Mouse (Mus musculus): ENCODE results near the gene Vps33b. TPM values are rescaled to one million over a fixed set of nuclear protein-coding genes. Genes with fewer than 3 reads are reported as not detected.

Vps33b gene
- polyA plus RNA-seq, 1 experiment from 2014 or later, result 27.3 TPM

- Histone ChIP-seq H3K4me1 (ENCODE audit: control insufficient read depth, insufficient read depth, low read length) (peaks cover 9% of the 10 kb centered on the region), H3K36me3 (ENCODE audit: control insufficient read depth, insufficient read depth, low read length) (peaks cover 15% of the 10 kb centered on the region), H3K27ac (ENCODE audit: low read length) (peak within 1 kb of the TSS; percentile 77), H3K4me2 (ENCODE audit: low read length) (peak within 1 kb of the TSS; percentile 72), H3K9ac (ENCODE audit: low read depth, low read length) (peak within 1 kb of the TSS; percentile 85), H3K27me3 (ENCODE audit: control insufficient read depth, insufficient read depth, low read depth, low read length) (peaks cover 27% of the 10 kb centered on the region), H3K9me3 (replicated peaks; ENCODE audit: control insufficient read depth, low read length, poor library complexity, severe bottlenecking) (no peaks in the 10 kb centered on the region), H3K4me3 (ENCODE audit: low read depth, low read length) (peak within 1 kb of the TSS; percentile 71)
- WGBS, result 26% methylated on average over 40 of the region's 40 CpGs
- peak; percentile 94 for ATAC-seq
These were observed 8.7 kb upstream of the Vps33b start, which contains the start of gene Ngrn for GRCm38 (mm10) chr7:80260625-80261371. Gene Ngrn, plus strand, starts transcription at chr7:80261215.

GRCm38 (mm10) chr7:80261372-80261990 is 8.0 kb upstream of the Vps33b start:
- Histone ChIP-seq H3K4me1 (ENCODE audit: control insufficient read depth, insufficient read depth, low read length) (peaks cover 9% of the 10 kb centered on the region), H3K9me3 (replicated peaks; ENCODE audit: control insufficient read depth, low read length, poor library complexity, severe bottlenecking) (no peaks in the 10 kb centered on the region), H3K27ac (ENCODE audit: low read length) (peak overlapping the region; percentile 77), H3K9ac (ENCODE audit: low read depth, low read length) (peak overlapping the region; percentile 85), H3K4me2 (ENCODE audit: low read length) (peak overlapping the region; percentile 72), H3K4me3 (ENCODE audit: low read depth, low read length) (peak overlapping the region; percentile 71), H3K27me3 (ENCODE audit: control insufficient read depth, insufficient read depth, low read depth, low read length) (peaks cover 27% of the 10 kb centered on the region), H3K36me3 (ENCODE audit: control insufficient read depth, insufficient read depth, low read length) (peaks cover 22% of the 10 kb centered on the region)
- WGBS, result under 1% methylated on average over 31 of the region's 32 CpGs
- ATAC-seq, result peak; percentile 73

GRCm38 (mm10) chr7:80264606-80265005 is 4.8 kb upstream of the Vps33b start:
- no peak overlapping the region for H3K4me3 ChIP-seq (ENCODE audit: low read depth, low read length)
- peaks cover 16% of the 10 kb centered on the region for H3K4me1 ChIP-seq (ENCODE audit: control insufficient read depth, insufficient read depth, low read length)
- H3K27me3 ChIP-seq (ENCODE audit: control insufficient read depth, insufficient read depth, low read depth, low read length), result peaks cover 3% of the 10 kb centered on the region; the same call in 1 of the 2 replicates
- H3K27ac ChIP-seq (ENCODE audit: low read length), result no peak overlapping the region
- H3K9me3 ChIP-seq (replicated peaks; ENCODE audit: control insufficient read depth, low read length, poor library complexity, severe bottlenecking), result no peaks in the 10 kb centered on the region
- H3K36me3 ChIP-seq (ENCODE audit: control insufficient read depth, insufficient read depth, low read length), result peaks cover 29% of the 10 kb centered on the region
- no peak overlapping the region for H3K9ac ChIP-seq (ENCODE audit: low read depth, low read length)
- no peak overlapping the region for H3K4me2 ChIP-seq (ENCODE audit: low read length)
- 95% methylated on average over 12 of the region's 12 CpGs for WGBS
- ATAC-seq, result no peak

- H3K9me3 ChIP-seq (replicated peaks; ENCODE audit: control insufficient read depth, low read length, poor library complexity, severe bottlenecking), result no peaks in the 10 kb centered on the region
- H3K27ac ChIP-seq (ENCODE audit: low read length), result no peak overlapping the region
- no peak for ATAC-seq
- no peak overlapping the region for H3K9ac ChIP-seq (ENCODE audit: low read depth, low read length)
- WGBS, result 75% methylated on average over 1 of the region's 1 CpGs
- H3K4me1 ChIP-seq (ENCODE audit: control insufficient read depth, insufficient read depth, low read length), result peaks cover 21% of the 10 kb centered on the region
- H3K4me2 ChIP-seq (ENCODE audit: low read length), result no peak overlapping the region
- H3K27me3 ChIP-seq (ENCODE audit: control insufficient read depth, insufficient read depth, low read depth, low read length), result no peaks in the 10 kb centered on the region
- peaks cover 32% of the 10 kb centered on the region for H3K36me3 ChIP-seq (ENCODE audit: control insufficient read depth, insufficient read depth, low read length)
- H3K4me3 ChIP-seq (ENCODE audit: low read depth, low read length), result no peak overlapping the region
These were observed 1.7 kb upstream of the Vps33b start for GRCm38 (mm10) chr7:80267764-80268163.

GRCm38 (mm10) chr7:80269751-80270255 is 354 bp downstream of the Vps33b start:
- 1% methylated on average over 23 of the region's 23 CpGs for WGBS
- H3K36me3 ChIP-seq (ENCODE audit: control insufficient read depth, insufficient read depth, low read length), result peaks cover 41% of the 10 kb centered on the region
- peak overlapping the region; percentile 90 for H3K4me3 ChIP-seq (ENCODE audit: low read depth, low read length)
- ATAC-seq, result peak; percentile 73; the same call in 1 of the 2 replicates
- peaks cover 21% of the 10 kb centered on the region for H3K4me1 ChIP-seq (ENCODE audit: control insufficient read depth, insufficient read depth, low read length)
- H3K27ac ChIP-seq (ENCODE audit: low read length), result peak overlapping the region; percentile 80
- H3K27me3 ChIP-seq (ENCODE audit: control insufficient read depth, insufficient read depth, low read depth, low read length), result no peaks in the 10 kb centered on the region
- H3K4me2 ChIP-seq (ENCODE audit: low read length), result peak overlapping the region; percentile 81
- H3K9me3 ChIP-seq (replicated peaks; ENCODE audit: control insufficient read depth, low read length, poor library complexity, severe bottlenecking), result peaks cover 7% of the 10 kb centered on the region; the same call in 1 of the 2 replicates
- H3K9ac ChIP-seq (ENCODE audit: low read depth, low read length), result peak overlapping the region; percentile 86

- Histone ChIP-seq H3K4me2 (ENCODE audit: low read length) (no peak overlapping the region), H3K9ac (ENCODE audit: low read depth, low read length) (no peak overlapping the region), H3K4me1 (ENCODE audit: control insufficient read depth, insufficient read depth, low read length) (peaks cover 21% of the 10 kb centered on the region), H3K9me3 (replicated peaks; ENCODE audit: control insufficient read depth, low read length, poor library complexity, severe bottlenecking) (peaks cover 8% of the 10 kb centered on the region; the same call in 1 of the 2 replicates), H3K36me3 (ENCODE audit: control insufficient read depth, insufficient read depth, low read length) (peaks cover 41% of the 10 kb centered on the region), H3K4me3 (ENCODE audit: low read depth, low read length) (no peak overlapping the region), H3K27me3 (ENCODE audit: control insufficient read depth, insufficient read depth, low read depth, low read length) (no peaks in the 10 kb centered on the region), H3K27ac (ENCODE audit: low read length) (no peak overlapping the region)
- no peak for ATAC-seq
- 95% methylated on average over 2 of the region's 2 CpGs for whole genome bisulfite sequencing
These were observed 4.0 kb downstream of the Vps33b start for GRCm38 (mm10) chr7:80273456-80273855.

- Histone ChIP-seq H3K36me3 (ENCODE audit: control insufficient read depth, insufficient read depth, low read length) (peaks cover 57% of the 10 kb centered on the region), H3K9ac (ENCODE audit: low read depth, low read length) (no peak overlapping the region), H3K9me3 (replicated peaks; ENCODE audit: control insufficient read depth, low read length, poor library complexity, severe bottlenecking) (peaks cover 8% of the 10 kb centered on the region; the same call in 1 of the 2 replicates), H3K4me1 (ENCODE audit: control insufficient read depth, insufficient read depth, low read length) (peaks cover 2% of the 10 kb centered on the region; the same call in 1 of the 2 replicates), H3K27me3 (ENCODE audit: control insufficient read depth, insufficient read depth, low read depth, low read length) (no peaks in the 10 kb centered on the region), H3K4me3 (ENCODE audit: low read depth, low read length) (no peak overlapping the region), H3K27ac (ENCODE audit: low read length) (no peak overlapping the region), H3K4me2 (ENCODE audit: low read length) (no peak overlapping the region)
- 97% methylated on average over 4 of the region's 4 CpGs for WGBS
- no peak for ATAC-seq
These were observed 6.9 kb downstream of the Vps33b start for GRCm38 (mm10) chr7:80276374-80276773.

- Histone ChIP-seq H3K4me3 (ENCODE audit: low read depth, low read length) (no peak overlapping the region), H3K27ac (ENCODE audit: low read length) (no peak overlapping the region), H3K4me2 (ENCODE audit: low read length) (no peak overlapping the region), H3K4me1 (ENCODE audit: control insufficient read depth, insufficient read depth, low read length) (no peaks in the 10 kb centered on the region), H3K36me3 (ENCODE audit: control insufficient read depth, insufficient read depth, low read length) (peaks cover 48% of the 10 kb centered on the region), H3K9me3 (replicated peaks; ENCODE audit: control insufficient read depth, low read length, poor library complexity, severe bottlenecking) (no peaks in the 10 kb centered on the region), H3K27me3 (ENCODE audit: control insufficient read depth, insufficient read depth, low read depth, low read length) (no peaks in the 10 kb centered on the region), H3K9ac (ENCODE audit: low read depth, low read length) (no peak overlapping the region)
- ATAC-seq, result no peak
- WGBS, result 87% methylated on average over 10 of the region's 10 CpGs
These were observed 10.6 kb downstream of the Vps33b start for GRCm38 (mm10) chr7:80280032-80280431.

- no peak overlapping the region for H3K27ac ChIP-seq (ENCODE audit: low read length)
- WGBS, result 94% methylated on average over 2 of the region's 2 CpGs
- no peak overlapping the region for H3K4me2 ChIP-seq (ENCODE audit: low read length)
- ATAC-seq, result no peak
- no peaks in the 10 kb centered on the region for H3K9me3 ChIP-seq (replicated peaks; ENCODE audit: control insufficient read depth, low read length, poor library complexity, severe bottlenecking)
- H3K4me1 ChIP-seq (ENCODE audit: control insufficient read depth, insufficient read depth, low read length), result no peaks in the 10 kb centered on the region
- H3K27me3 ChIP-seq (ENCODE audit: control insufficient read depth, insufficient read depth, low read depth, low read length), result no peaks in the 10 kb centered on the region
- H3K36me3 ChIP-seq (ENCODE audit: control insufficient read depth, insufficient read depth, low read length), result peaks cover 50% of the 10 kb centered on the region
- H3K9ac ChIP-seq (ENCODE audit: low read depth, low read length), result no peak overlapping the region
- no peak overlapping the region for H3K4me3 ChIP-seq (ENCODE audit: low read depth, low read length)
These were observed 11.5 kb downstream of the Vps33b start for GRCm38 (mm10) chr7:80280998-80281397.
